Mouse (Mus musculus) G1E (cell line): ENCODE results near the gene Fa2h.

Experiments
- CTCF ChIP-seq: IDR thresholded peaks from 2 replicates; pipeline ENCODE4 v1.5.1; 2012; ENCODE audit warnings: low read depth, low read length, inconsistent platforms, mixed read lengths
- TAL1 ChIP-seq: conservative IDR thresholded peaks from 2 replicates; pipeline ENCODE4 v1.6.1; 2012; ENCODE audit warnings: low read depth, low read length, inconsistent platforms, mixed read lengths

GRCm38 (mm10) chr8:111337311-111337889 is 56.2 kb downstream of the Fa2h start:
- no peak for TF ChIP-seq CTCF
- TF ChIP-seq TAL1: no peak
